Mouse (Mus musculus): ENCODE data around the gene Cdc6.

DNA sequence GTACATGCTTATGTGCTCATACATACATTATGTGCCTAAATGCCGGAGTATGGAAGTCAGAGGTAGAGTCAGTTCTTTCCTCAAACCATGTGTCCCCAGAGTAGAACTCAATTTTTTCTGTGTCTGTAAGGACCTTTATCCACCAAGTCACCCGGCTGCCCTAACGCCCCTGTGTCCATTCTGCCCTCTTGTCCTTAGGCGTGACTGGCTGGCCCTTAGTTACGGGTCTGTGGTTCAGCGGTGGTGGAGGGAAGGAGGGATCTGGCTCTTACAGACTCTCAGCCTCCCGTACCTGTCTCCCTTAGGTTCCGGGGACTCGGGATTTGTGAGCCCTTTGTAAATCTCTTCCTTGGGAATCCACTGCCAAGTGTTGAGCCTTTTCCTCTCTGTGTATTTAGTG, 30.6 kb upstream of the Cdc6 start:
- TF ChIP-seq TAL1 (IDR thresholded peaks at IDR 0.05; ENCODE audit: low read length) (no peak), GATA1 (IDR thresholded peaks at IDR 0.05; ENCODE audit: low read length) (no peak)

Measured in erythroblast, embryonic 14.5 days (primary cell).